Mouse (Mus musculus): ENCODE measurements at regions not wholly inside any gene's neighbourhood (a gene's known extent, or its start where the extent isn't known, plus 50 kb on each side); places are given as distances from the start of the nearest gene placed in this dataset.

DNA sequence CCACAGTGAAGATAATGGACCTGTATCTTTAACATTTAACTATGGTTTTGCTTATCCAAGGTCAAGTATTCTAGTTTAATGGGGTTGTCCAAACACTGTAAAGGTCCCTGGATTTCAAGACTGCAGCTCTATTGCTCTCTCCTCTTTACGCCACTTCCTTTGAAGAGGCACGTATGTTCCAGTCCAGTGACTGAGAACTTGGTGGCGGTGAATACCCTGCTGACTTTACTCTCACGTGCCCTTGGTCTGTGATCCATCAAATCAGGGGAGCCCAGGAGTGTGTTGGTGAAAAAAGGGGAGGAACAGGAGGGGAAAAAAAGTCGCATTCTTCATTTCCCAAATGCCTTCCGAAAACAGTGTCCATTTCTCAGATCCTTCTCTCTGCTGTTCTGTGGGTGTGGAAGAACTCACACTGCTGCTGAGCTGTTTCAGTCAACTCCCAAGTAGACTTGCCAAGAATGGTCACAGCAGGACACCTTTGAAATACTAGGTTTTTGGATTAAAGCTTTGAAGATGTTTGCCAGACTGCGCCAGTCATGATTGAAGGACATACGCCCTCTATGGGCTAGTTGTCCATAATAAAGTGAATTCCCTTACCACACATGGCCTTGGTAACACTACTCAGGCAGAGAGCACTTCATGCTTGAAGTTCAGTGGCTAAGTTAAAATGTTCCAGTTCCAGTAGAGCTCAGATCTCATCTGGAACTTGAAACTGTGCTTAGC is 136.1 kb upstream of the Cdkn2b start:
- in situ Hi-C loops (cut with MboI), result no loop called here

DNA sequence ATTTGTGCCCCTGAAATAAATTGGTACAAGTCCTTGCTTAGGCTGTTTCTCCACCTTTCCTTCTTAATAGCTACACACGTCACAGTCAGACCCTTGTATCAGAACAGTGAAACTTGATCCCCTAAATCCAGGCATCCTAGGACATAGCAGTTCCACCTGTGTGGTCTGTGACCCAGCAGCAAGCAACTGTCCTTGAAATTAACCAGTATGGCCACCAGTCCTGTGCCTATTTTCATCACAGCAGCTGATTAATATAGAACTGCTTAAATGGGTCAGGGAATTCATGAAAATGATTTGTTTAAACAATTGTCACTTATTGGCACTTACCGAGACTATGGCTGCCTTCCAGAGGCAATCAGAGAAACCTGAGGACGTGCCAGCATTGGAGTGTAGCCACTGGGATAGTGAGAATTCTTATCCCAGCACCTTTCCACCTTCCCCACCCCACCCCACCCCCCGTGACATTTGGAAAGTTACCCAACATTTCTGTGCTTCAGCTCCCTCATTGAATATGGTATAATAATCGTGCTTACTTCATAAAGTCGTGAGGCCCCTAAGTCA is 135.4 kb upstream of the Cdkn2b start:
- in situ Hi-C loops (cut with MboI), result no loop called here

DNA sequence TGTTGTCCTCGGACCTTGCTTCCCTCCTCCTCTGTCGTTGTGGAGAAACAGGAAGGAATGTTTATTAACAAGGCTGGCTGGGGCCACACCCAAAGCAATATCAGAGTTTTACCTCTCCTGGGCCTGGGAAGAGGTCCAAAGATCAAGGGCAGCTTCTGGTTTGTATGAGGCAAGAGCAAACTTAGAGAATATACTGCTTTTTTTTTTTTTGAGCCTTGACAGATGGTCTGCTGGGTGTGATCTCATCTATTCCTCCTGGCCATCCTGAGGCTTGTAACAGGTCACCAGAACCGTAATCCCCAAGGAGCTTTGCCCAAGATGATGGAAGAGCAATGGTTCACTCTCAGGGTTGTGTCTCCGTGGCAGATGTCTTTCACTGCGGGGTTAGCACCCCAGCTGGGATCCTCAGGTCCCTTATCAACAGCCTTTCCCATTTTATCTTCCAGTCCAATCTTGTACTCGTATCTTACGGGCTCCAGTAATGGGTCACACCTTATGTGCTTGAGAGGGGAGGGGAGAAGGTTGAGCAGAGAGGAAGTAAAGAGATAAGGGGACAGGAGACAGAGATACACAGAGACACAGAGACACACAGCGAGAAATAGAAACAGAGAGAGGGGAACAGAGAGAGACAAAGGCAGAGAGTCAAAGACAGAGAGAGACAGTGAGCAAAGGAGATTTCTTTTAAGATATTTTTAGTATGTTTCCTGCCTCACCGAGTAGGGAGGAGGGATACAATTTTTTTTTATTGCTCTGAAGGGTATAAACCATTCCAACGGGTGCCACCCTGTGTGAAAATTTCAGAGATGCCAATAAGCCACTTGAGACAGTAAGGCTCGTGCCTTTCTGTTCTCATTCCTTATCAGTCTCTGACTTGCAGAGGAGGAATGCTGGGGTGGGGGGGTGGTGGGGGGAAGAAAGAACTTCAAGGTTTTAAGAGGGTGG is 134.6 kb upstream of the Cdkn2b start:
- in situ Hi-C loops (cut with MboI), result no loop called here

DNA sequence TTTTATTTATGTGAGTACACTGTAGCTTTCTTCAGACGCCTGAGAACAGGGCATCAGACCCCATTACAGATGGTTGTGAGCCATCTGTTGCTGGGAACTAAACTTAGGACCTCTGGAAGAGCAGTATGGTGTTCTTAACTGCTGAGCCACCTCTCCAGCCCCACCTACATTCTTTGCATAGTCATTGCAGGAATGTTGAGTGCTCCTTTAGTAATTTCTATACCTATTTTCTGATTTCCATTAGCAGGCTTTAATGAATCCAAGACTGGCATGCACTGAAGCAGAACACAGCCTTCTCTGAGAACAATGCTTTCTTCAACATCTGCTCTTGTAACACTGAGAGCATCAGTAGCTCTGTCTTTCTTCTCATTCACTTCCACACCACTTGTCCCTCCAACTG is 131.7 kb upstream of the Cdkn2b start:
- in situ Hi-C loops (cut with MboI), result no loop called here

DNA sequence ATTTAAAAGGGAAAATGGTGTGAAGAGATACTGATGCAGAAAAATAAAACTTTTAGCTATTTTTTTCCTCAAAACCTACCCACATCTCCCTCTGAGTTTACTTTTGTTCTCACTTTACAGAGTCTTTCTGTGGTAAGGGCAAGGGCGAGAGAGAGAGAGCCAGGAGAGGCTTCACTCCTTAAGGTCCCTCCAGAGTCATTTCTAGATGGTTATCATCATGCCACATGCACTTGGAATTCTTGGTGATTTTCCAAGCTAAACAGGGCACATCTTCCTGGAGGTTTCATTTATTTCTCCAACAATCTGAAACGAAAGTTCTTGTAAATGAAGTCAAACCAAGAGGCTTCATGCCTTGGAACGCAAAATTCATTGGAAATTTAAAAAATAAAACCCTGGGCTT is 130.0 kb upstream of the Cdkn2b start:
- in situ Hi-C loops (cut with MboI), result no loop called here

DNA sequence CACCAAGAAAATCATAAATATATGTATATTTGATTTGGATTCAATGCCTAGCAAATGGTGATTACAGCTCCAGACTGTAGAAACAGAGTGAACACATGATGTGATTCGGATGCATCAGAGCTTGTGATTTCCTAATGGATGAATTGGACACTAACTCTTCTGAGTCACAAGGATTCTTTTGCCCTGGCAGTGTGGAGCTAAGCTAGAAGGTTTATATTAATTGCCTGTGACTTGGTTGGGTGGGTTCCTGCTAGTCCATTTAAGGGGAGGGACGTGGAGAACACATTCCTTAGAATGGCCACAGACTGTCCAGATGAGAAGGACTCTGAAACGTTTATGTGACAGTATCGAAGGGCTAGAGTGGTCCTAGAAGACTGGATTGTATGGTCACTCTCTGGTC is 129.5 kb upstream of the Cdkn2b start:
- in situ Hi-C loops (cut with MboI), result no loop called here

DNA sequence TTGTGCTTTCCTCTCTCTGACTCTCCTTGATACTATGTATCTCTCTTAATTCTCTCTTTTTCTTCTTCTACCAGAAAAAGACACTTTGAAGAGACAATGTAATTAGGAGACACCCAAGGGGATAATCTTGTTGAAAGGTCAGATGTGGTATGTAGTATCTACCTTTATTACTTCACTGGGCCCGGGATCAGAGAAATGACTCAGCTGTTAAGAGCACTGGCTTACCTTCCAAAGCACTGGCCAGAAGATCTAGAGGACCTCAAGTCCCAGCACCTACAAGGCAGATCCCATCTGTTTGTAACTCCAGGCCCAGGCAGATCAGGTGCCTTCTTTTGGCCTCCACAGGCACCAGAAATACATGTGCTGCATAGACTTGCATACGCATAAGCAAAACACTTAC is 127.8 kb upstream of the Cdkn2b start:
- in situ Hi-C loops (cut with MboI), result no loop called here

DNA sequence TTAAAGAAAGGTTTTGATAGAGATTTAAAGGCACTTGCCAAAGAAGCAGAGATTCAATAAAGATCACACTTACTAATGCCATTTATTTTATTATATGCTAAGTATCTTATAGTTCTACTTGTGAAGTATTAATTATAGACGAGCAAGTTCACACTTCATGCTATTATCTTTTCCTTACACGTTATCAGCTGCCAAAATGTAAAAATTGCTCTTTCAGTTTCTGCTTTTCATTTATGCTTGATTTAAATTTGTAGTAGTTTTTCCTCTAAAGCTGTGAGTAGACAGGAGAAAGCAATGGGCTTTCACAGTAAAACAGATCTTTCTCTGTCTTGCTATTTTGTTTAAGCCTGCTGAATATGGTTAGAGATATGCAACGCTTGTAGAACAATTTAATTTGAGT is 125.9 kb upstream of the Cdkn2b start:
- in situ Hi-C loops (cut with MboI), result no loop called here

DNA sequence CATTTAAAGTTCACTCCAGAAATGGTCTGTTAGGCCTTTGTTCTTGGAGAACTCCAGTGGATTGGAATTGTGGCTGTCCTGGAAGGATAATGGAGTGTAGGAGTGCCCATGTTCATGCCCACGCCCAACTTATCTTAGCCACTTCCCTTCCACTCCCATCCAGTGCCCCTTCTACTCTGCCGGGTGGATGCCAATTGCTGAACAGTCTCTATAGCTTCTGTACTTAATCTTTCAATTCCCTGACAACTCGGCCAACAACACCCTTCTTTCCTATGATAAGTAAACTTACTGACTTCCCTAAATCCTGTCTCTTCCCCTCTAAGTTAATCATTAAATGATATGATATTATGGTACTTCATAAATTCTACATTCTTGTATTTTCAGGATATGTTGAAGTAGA is 123.3 kb upstream of the Cdkn2b start:
- in situ Hi-C loops (cut with MboI), result no loop called here

DNA sequence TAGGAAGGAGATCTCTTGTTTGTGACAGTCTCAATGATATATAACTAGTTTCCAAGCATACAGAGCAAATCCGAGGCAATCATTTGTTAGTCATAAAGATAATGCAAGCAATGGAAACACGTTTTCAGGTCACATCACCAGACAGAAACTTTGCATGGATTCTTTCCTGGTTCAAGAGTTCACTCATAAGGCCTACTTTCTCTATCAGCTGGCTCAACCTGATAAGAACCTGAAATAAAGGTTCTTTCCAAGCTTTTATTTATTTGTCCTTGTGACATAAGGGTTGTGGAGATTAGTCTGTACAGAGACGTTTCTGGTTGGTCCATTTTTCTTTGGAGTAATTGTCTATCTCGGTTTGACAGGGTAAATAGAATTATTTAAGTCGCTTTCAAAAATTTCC is 122.7 kb upstream of the Cdkn2b start:
- in situ Hi-C loops (cut with MboI), result no loop called here

DNA sequence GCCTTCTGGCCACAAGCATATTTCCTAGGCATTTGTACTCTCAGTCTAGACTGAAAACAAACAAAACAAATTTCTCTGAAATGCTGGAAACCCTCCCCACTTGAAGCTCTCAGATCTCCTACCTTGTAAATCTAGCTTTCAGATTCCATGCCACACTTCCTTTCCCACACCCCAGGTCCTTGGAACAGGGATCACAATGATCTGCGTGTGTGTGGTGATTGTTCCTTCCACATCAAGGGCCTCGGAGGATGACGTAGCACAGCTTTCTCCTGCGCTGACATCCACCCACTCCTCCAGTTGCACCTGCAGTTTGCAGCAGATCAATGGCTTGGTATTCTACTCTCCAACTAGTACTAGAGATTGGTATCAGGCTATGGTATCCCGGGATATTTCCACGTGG is 120.7 kb upstream of the Cdkn2b start:
- in situ Hi-C loops (cut with MboI), result no loop called here

DNA sequence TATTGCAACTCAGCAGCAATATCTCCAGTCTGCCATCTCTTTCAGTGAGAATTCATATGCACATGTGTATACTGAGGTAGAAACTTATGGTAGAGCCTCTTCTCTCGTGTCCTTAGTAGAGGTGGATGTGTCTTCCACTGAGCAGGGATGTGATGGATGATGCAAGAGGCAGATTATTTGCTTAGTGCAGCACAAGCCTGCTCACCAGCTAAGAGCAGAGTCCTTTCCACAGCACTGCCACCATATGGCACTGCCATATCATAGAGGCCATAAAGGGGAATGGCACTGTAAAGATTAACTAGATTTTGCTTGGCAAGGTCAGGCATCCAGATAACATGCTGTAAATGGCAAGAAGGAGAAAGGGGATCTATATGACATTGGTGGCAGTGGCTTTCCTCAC is 117.6 kb upstream of the Cdkn2b start:
- in situ Hi-C loops (cut with MboI), result no loop called here

DNA sequence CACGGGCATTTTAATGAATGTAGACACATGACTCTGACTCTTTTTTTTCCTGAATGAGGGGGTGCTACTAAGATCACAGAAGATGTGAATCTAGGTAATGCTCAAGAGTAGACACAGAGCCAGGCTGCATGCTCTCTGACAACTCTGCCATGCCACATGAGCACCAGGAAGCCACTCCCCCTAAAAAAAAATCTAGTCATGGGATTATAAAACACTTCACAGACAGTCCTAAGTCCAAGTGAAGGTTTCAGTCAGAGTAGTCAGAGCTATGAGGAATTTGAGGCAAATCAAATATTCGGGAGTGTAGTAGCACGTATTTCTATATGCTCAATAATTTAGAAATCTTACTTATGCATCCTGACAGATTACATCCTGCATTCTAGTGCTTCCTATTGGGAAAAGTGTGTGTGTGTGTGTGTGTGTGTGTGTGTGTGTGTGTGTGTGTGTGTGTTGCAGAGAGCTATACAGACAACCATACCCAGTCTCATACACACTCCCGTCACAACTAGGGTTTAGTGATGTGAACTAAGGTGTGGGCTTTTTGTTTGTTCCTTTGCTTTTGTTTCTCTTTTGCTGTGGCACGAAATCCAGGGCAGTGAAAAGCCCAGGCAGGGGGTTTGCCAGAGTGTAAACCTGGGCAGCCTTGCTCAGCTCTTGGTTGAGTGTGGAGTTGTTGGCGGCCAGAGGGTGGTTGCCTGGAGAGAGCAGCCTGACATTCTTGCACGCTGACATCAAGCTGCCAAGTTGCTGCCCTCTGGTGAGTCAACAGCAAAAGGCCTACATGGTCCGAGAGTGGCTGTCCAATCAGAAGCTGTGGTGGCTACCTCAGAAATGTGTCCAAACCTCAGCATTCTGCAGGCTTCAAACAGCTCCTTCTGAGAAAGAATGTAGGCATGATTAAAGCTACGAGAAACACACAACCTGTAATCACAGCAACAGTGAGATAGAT is 116.8 kb upstream of the Cdkn2b start:
- in situ Hi-C loops (cut with MboI), result no loop called here

DNA sequence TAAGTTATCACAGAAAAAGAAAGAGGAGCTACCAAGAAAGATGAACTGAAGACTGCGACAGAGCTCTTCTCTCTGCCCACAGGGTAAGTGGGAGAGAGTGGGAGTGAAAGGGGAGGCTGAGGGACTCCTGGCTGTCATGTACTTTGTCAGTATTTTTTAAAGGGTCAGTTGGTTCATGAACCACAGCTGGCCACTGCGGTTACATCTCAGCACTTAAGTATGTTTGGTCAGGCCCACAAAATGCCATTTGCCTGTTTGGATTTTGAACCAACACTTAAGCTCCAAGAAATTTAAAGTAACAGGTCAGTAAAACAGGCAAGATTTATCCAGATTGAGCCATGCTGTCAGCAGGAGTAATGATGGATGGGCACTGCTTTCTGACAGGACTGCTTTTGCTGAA is 115.1 kb upstream of the Cdkn2b start:
- in situ Hi-C loops (cut with MboI), result no loop called here

DNA sequence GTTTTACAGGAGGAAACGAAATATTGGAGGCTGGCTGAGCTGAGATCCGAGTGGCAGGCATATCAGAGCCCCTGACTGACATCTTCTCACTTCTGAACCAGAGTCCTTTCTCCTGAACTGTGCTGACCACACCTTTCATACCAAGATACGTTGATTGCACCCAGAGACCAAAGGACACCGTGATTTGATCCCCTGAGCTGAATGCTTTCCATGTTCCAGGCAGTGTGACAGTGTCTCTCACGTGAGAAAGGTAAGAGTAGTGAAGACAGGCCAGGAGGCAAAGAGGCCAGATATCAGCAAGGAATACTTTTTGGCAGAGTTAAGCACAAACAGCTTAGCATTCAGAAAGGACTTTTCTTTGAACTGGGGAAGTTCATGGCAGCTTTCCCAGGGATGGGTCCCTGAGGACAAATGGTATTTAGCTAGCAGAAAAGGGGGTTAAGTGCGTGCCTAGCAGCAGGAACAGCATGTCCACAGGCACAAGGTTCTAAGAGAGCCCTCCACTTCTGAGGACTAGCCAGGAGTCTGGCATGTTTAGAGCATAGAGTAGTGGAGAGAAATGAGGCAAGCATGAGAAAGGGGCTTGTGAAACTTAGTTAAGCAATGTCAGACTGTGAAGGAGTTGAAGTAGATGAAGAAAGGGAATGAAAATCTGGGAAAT is 111.0 kb upstream of the Cdkn2b start:
- in situ Hi-C loops (cut with MboI), result no loop called here

DNA sequence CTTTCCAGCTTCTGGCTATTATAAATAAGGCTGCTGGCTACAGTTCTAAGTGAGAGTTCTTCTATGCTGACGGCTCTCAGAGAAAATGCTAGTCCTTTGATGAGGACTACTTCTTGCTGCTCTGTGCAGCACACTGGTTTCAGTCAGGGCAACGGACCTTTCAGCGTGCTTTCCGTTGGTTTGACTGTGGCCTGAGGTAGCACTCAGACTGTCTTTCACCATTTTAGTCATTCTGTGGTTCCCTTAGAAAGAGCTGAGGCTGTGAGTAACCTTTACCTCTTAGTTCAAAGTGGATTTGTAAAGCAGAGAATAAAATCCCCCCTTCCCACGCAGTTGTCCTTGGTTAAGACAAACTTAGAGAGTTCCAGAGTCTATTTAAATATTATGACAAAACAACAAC is 110.0 kb upstream of the Cdkn2b start:
- in situ Hi-C loops (cut with MboI), result no loop called here

DNA sequence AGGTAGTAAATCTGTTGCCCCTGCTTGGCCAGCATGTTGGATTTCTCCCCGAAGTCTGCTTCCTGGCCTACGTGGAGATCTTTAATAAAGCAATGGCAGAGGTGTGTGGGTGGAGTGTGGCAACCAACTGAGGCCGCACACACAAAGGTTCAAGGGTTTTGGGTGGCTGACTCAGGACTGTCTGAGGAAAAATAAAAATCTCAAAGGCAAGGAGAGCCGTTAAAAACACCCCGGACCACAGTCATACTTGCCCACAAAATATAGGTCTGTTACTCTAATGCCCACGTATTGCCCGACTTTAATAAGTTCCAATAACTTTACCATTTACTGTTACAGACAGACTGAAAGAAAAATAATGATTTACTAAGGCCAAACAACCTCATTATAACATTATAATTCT is 108.7 kb upstream of the Cdkn2b start:
- in situ Hi-C loops (cut with MboI), result no loop called here

DNA sequence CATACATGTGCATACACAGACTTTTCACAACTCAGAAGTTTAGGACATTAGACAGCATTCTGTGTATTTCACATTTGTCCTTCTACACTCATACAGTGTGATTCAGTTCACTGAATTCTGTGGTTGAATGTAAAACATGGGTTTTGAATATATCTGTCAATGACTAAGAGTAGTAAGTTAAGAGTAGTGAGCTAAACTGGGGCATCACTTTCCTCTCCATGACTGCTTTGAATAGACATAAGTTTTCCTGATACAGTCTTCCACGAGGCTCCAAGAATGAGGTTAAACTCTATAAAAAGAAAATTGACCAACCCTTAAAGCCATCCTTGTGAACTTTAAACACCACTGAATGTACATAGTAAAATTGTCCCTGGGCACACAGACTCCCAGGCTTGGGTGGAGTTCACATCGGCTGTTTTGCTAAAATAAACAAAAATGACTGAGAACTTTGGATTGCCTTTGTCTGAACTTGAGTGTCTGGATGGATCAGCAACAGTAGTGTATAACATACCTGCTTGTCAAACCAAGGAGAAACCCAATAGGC is 94.9 kb upstream of the Cdkn2b start:
- in situ Hi-C loops (cut with MboI), result no loop called here

DNA sequence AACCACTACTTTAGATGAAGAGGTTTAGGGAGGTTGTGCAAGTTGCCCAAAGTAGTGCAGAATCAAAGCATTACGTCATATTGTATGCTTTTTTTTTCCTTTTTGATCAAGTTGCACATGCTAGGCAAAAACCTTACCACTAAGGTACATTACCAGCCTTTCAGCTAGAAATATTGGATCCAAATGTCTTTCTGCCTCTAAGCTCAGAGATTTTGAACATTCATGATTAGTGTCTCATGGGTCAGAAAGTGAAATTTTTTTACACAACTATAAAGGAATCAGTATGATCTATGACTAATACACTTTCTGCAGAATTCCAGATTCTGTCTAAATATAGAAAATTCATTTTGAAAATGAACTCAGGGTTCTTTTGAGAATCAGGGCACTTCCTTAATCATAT is 92.3 kb upstream of the Cdkn2b start:
- in situ Hi-C loops (cut with MboI), result no loop called here

DNA sequence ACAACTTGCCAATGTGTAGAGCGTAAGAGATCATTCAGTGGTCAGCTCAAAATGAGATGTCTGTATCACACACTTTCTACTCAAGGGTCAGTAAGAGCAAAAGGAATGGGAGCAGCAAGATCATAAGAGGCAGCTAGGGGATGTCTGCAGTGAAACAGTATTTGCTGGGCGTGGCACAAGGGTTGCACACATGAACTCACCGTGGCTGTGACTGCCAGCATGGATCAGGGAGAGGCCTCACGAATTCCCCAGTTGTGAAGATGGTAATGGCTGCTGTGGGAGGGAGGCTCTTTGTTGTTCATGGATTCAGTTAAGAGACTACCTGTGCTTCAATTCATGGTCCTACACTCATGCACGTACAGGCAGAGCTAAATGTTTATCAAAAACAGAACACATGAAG is 91.5 kb upstream of the Cdkn2b start:
- in situ Hi-C loops (cut with MboI), result no loop called here

DNA sequence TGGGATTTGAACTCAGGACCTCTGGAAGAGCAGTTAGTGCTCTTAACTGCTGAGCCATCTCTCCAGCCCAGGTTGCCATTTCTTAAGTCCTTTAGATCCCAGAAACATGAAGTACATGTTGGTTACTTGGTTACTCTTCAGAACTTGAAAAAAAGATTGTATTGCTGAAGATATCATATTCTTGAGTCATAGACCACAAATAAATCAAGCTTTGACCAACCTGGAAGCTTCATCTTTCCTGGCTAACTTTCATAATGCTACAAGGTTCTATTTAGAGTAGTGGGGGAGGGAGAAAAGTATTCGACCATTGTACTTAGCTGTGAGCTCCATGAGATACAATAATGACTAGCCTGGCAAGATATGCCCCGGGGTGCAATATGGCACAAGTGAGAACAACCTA is 90.9 kb upstream of the Cdkn2b start:
- in situ Hi-C loops (cut with MboI), result no loop called here
